ENCODE assay signal across 9 mouse cellular contexts in genomic region chr12:5215836-5216747, GRCm38 (mm10).
DNase-seq lines count a peak whose midpoint lies in the region; ATAC-seq and TF ChIP-seq lines count a peak whose summit lies in the region.
"Had no signal": no experiment of that assay in that cellular context is flagged by ENCODE, and none has a peak within 500 bp of the region (broad histone marks: within the 10 kb centered on the region; RNA-seq: fewer than 3 reads in every experiment).

No protein-coding gene starts in this region.

- H3K9ac ChIP-seq in heart, adult 2 months (ENCODE audit: low read depth, low read length): no peak overlapping the region
- no peak overlapping the region for H3K9ac ChIP-seq in forebrain, postnatal 0 days
- no peak overlapping the region for H3K9ac ChIP-seq in intestine, embryonic 16.5 days (ENCODE audit: low read depth, low read length)
- H3K9ac ChIP-seq: lung, embryonic 14.5 days had no signal

- no peaks in the 10 kb centered on the region for H3K9me3 ChIP-seq in forebrain, postnatal 0 days (ENCODE audit: low read length)
- no peaks in the 10 kb centered on the region for H3K9me3 ChIP-seq in midbrain, embryonic 10.5 days (replicated peaks)
- H3K9me3 ChIP-seq in intestine, embryonic 16.5 days (ENCODE audit: control insufficient read depth, low read length): no peaks in the 10 kb centered on the region

- no peak overlapping the region for H3K27ac ChIP-seq in heart, adult 2 months
- H3K27ac ChIP-seq in forebrain, postnatal 0 days (ENCODE audit: low read depth, low read length): peak overlapping the region; percentile 68
- H3K27ac ChIP-seq in midbrain, embryonic 10.5 days (replicated peaks): peak overlapping the region; percentile 65
- H3K27ac ChIP-seq in intestine, embryonic 16.5 days (ENCODE audit: low read length): no peak overlapping the region

- no peaks in the 10 kb centered on the region for H3K27me3 ChIP-seq in heart, adult 2 months (ENCODE audit: control insufficient read depth, insufficient read depth, low read length)
- no peaks in the 10 kb centered on the region for H3K27me3 ChIP-seq in forebrain, postnatal 0 days (ENCODE audit: insufficient read depth, low read length)
- no peaks in the 10 kb centered on the region for H3K27me3 ChIP-seq in midbrain, embryonic 10.5 days (ENCODE audit: low read depth, poor library complexity, severe bottlenecking)
- no peaks in the 10 kb centered on the region for H3K27me3 ChIP-seq in intestine, embryonic 16.5 days (replicated peaks; ENCODE audit: control insufficient read depth, insufficient read depth, low read length)

- intact Hi-C loops in heart, adult 2 months (cut with DNase I): no loop called here

- H3K79me2 ChIP-seq in heart, adult 2 months (replicated peaks; ENCODE audit: control insufficient read depth, insufficient read depth, low read length): no peaks in the 10 kb centered on the region

- no peak for TF ChIP-seq POLR2A in heart, adult 2 months (IDR thresholded peaks at IDR 0.05; ENCODE audit: insufficient read depth, low read depth, low read length)

- peak; percentile 79 for ATAC-seq in forebrain, postnatal 0 days
- ATAC-seq in intestine, embryonic 16.5 days: no peak

- peaks cover 7% of the 10 kb centered on the region for H3K4me1 ChIP-seq in heart, adult 2 months (ENCODE audit: control insufficient read depth, insufficient read depth, low read length)
- peaks cover 14% of the 10 kb centered on the region for H3K4me1 ChIP-seq in forebrain, postnatal 0 days (ENCODE audit: insufficient read depth)
- H3K4me1 ChIP-seq in midbrain, embryonic 10.5 days: peaks cover 59% of the 10 kb centered on the region
- H3K4me1 ChIP-seq in intestine, embryonic 16.5 days (ENCODE audit: control insufficient read depth, insufficient read depth, low read length): peaks cover 15% of the 10 kb centered on the region

- H3K4me3 ChIP-seq in heart, adult 2 months: no peak overlapping the region
- H3K4me3 ChIP-seq in forebrain, postnatal 0 days (ENCODE audit: low read depth, low read length): no peak overlapping the region
- no peak overlapping the region for H3K4me3 ChIP-seq in midbrain, embryonic 10.5 days
- no peak overlapping the region for H3K4me3 ChIP-seq in intestine, embryonic 16.5 days (ENCODE audit: low read length)

- no peak overlapping the region for H3K4me2 ChIP-seq in forebrain, postnatal 0 days (ENCODE audit: low read depth)
- no peak overlapping the region for H3K4me2 ChIP-seq in intestine, embryonic 16.5 days (ENCODE audit: low read depth, low read length)
- H3K4me2 ChIP-seq: lung, embryonic 14.5 days had no signal

- no peaks in the 10 kb centered on the region for H3K36me3 ChIP-seq in heart, adult 2 months (ENCODE audit: control insufficient read depth, insufficient read depth, low read length)
- no peaks in the 10 kb centered on the region for H3K36me3 ChIP-seq in forebrain, postnatal 0 days (ENCODE audit: insufficient read depth)
- H3K36me3 ChIP-seq in midbrain, embryonic 10.5 days: no peaks in the 10 kb centered on the region
- H3K36me3 ChIP-seq in intestine, embryonic 16.5 days (ENCODE audit: control insufficient read depth, insufficient read depth, low read length): no peaks in the 10 kb centered on the region

- TF ChIP-seq CTCF in heart, adult 2 months (IDR thresholded peaks at IDR 0.05): no peak
- no peak for TF ChIP-seq CTCF in forebrain, postnatal 0 days (IDR thresholded peaks at IDR 0.05; ENCODE audit: low read depth)

- no peak for TF ChIP-seq EP300 in heart, adult 2 months (IDR thresholded peaks at IDR 0.05; ENCODE audit: insufficient read depth, low read depth, low read length)

- peak; percentile 92 for DNase-seq in heart, adult 11 months
- no peak for DNase-seq in heart, adult 2 months
- DNase-seq in brain, adult 2 months (ENCODE audit: low read depth, low spot score): peak; percentile 67
- DNase-seq in forebrain, postnatal 0 days: peak; percentile 72
- DNase-seq in midbrain, embryonic 10.5 days (ENCODE audit: low spot score): peak; percentile 53
- no peak for DNase-seq in spleen, postnatal 36 days (ENCODE audit: low spot score in 2 of 2)
- no peak for DNase-seq in cerebellum, adult 18-20 months
- DNase-seq: lung, embryonic 14.5 days had no signal

- WGBS in heart, adult 2 months: 71% methylated on average over 15 of the region's 15 CpGs
- 14% methylated on average over 15 of the region's 15 CpGs for WGBS in forebrain, postnatal 0 days
- 62% methylated on average over 15 of the region's 15 CpGs for WGBS in midbrain, embryonic 10.5 days
- WGBS in intestine, embryonic 16.5 days: 64% methylated on average over 15 of the region's 15 CpGs

Comparison
In these comparisons a context has a peak if more than half of its experiments do, and no peak if none do; other contexts are left out.
1. DNase-seq: peak in heart, adult 11 months (single experiment), brain, adult 2 months (single experiment), forebrain, postnatal 0 days (single experiment) and midbrain, embryonic 10.5 days (single experiment); none in heart, adult 2 months (0 of 2), spleen, postnatal 36 days (0 of 2) and cerebellum, adult 18-20 months (0 of 2).
2. H3K27ac ChIP-seq: peak in forebrain, postnatal 0 days (single experiment) and midbrain, embryonic 10.5 days (single experiment); none in heart, adult 2 months (single experiment) and intestine, embryonic 16.5 days (single experiment).